In the genomic region with DNA sequence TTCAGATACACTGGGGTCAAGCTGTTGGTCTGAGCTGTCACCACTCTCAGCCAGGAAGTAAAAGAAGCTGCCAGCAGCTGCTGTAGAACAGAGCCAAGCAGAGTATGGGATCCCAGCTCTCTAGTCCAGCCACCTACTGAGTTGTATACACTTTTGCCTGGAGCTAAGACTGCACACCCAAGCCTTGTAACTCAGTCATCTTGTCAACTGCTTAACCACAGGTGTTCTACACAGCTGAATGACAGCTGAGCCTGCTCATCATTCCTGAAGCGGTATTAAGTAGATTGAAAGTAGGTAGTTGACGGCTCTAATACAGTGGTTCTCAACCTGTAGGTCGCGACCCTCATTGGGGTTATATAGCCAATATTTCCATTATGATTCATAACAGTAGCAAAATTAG, we compare ENCODE assay signal across 20 mouse cellular contexts.
A peak's percentile ranks its signal among the peaks of the same experiment; 100 is the strongest.
DNase-seq lines count a peak whose midpoint lies in the region; TF ChIP-seq lines count a peak whose summit lies in the region.
"Had no signal": no experiment of that assay in that cellular context is flagged by ENCODE, and none has a peak within 500 bp of the region (broad histone marks: within the 10 kb centered on the region; RNA-seq: fewer than 3 reads in every experiment).

No protein-coding gene starts in this region.

- H3K36me3 ChIP-seq in myocyte (ENCODE audit: control insufficient read depth, insufficient read depth): no peaks in the 10 kb centered on the region
- H3K36me3 ChIP-seq: embryonic facial prominence, embryonic 10.5 days; embryonic facial prominence, embryonic 12.5 days; forebrain, embryonic 15.5 days had no signal

- H3K4me2 ChIP-seq in myocyte (ENCODE audit: low read depth): no peak overlapping the region
- H3K4me2 ChIP-seq: embryonic facial prominence, embryonic 12.5 days; forebrain, embryonic 13.5 days; forebrain, embryonic 15.5 days had no signal

- TF ChIP-seq POLR2A in myocyte (IDR thresholded peaks at IDR 0.05; ENCODE audit: insufficient read length, low read depth): no peak

- no peaks in the 10 kb centered on the region for H3K79me2 ChIP-seq in myocyte (ENCODE audit: control insufficient read depth, insufficient read depth)

- H3ac ChIP-seq in myocyte (ENCODE audit: control insufficient read depth, insufficient read length): no peak overlapping the region

- intact Hi-C loops in gastrocnemius, postnatal 36 days (cut with DNase I): no loop called here
- intact Hi-C loops in gastrocnemius, postnatal 14 days (cut with DNase I; ENCODE audit: low total_unique reads): no loop called here

- H3K4me3 ChIP-seq in myocyte: no peak overlapping the region
- H3K4me3 ChIP-seq: embryonic facial prominence, embryonic 10.5 days; embryonic facial prominence, embryonic 12.5 days; forebrain, embryonic 13.5 days; forebrain, embryonic 15.5 days had no signal

- H3K27me3 ChIP-seq in myocyte (ENCODE audit: control insufficient read depth, insufficient read depth, insufficient read length): no peaks in the 10 kb centered on the region
- H3K27me3 ChIP-seq: embryonic facial prominence, embryonic 12.5 days; forebrain, embryonic 13.5 days; forebrain, embryonic 15.5 days had no signal

- DNase-seq in gastrocnemius, adult 18-20 months (ENCODE audit: low spot score): peak; percentile 19
- no peak for DNase-seq in gastrocnemius, postnatal 36 days
- DNase-seq in gastrocnemius, postnatal 14 days: peak; percentile 12
- DNase-seq in gastrocnemius, postnatal 4 days (ENCODE audit: low spot score in 2 of 2): no peak
- DNase-seq in 3T3-L1 (ENCODE audit: low read depth, low spot score) (peak; percentile 38), liver (no peak)
- no peak for DNase-seq in cerebellum, adult 8-10 months
- DNase-seq: adrenal gland, adult 8-10 months; adrenal gland, postnatal 14 days; adrenal gland, postnatal 36 days; cerebellum, adult 11-12 months; cerebellum, adult 2 months; cerebellum, adult 9-11 months; cerebellum, postnatal 14 days; forebrain, postnatal 0 days had no signal

TF ChIP-seq in myocyte, 11 proteins besides CTCF, POLR2A, EP300 and RAD21:
- TF ChIP-seq MYOD1 (IDR thresholded peaks at IDR 0.05; ENCODE audit: control insufficient read depth in 1 of 3, insufficient read length in 2 of 3, low read depth in 2 of 3) (peak; percentile 53 to 95 (median 68)), POLR2AphosphoS2 (IDR thresholded peaks at IDR 0.05; ENCODE audit: insufficient read length, low read depth) (no peak), MYOG (IDR thresholded peaks at IDR 0.05; ENCODE audit: control insufficient read depth in 1 of 3, insufficient read depth in 1 of 3, insufficient read length in 2 of 3, low read depth in 2 of 3) (peak in 2 of 3 experiments; percentile 72 to 75), TCF12 (IDR thresholded peaks at IDR 0.05; ENCODE audit: insufficient read depth, poor library complexity, severe bottlenecking) (peak; percentile 84), TCF3 (IDR thresholded peaks at IDR 0.05; ENCODE audit: insufficient read length, low read depth) (peak; percentile 56), CEBPB (IDR thresholded peaks at IDR 0.05; ENCODE audit: insufficient read depth, poor library complexity, severe bottlenecking) (no peak), SRF (IDR thresholded peaks at IDR 0.05; ENCODE audit: control insufficient read depth, insufficient read length, low read depth) (no peak), E2F4 (IDR thresholded peaks at IDR 0.05; ENCODE audit: insufficient read depth) (no peak)
TF ChIP-seq in myocyte: peak in this region for 4.

Comparison
In these comparisons a context has a peak if more than half of its experiments do, and no peak if none do; other contexts are left out.
1. DNase-seq: peak in gastrocnemius, adult 18-20 months (single experiment), gastrocnemius, postnatal 14 days (single experiment) and 3T3-L1 (single experiment); none in gastrocnemius, postnatal 36 days (0 of 2), gastrocnemius, postnatal 4 days (0 of 2), cerebellum, adult 8-10 months (single experiment) and liver (single experiment).